Mouse (Mus musculus) kidney, embryonic 14.5 days (tissue): Measurements from ENCODE around the gene Mia2. TPM values are rescaled to one million over a fixed set of nuclear protein-coding genes. Genes with fewer than 3 reads are reported as not detected.
"Not testable (repeated sequence)": the region's sequence is repeated elsewhere in the genome, so short reads cannot be mapped to it uniquely, and the experiment has no call there.

ENCODE experiments used
- ATAC-seq: fragments of 200-750 bp; cut with Nextera tagmentation; 2 replicates; pipeline ENCODE4 v1.8.0; 2017; ENCODE audit warnings: moderate number of reproducible peaks, mild to moderate bottlenecking, moderate TSS enrichment, moderate library complexity; ENCODE audit not compliant: low FRiP score, low TSS enrichment
- H3K27ac ChIP-seq: fragments of 300-500 bp; sonication (generic); 2 replicates; pipeline ENCODE4 v1.5.1; 2014; ENCODE audit warnings: low read depth, mild to moderate bottlenecking, low read length, moderate library complexity, mixed read lengths
- H3K27me3 ChIP-seq: fragments of 300-500 bp; sonication (generic); 2 replicates; pipeline ENCODE4 v1.6.1; 2014; ENCODE audit warnings: mild to moderate bottlenecking, low read length; ENCODE audit not compliant: control insufficient read depth, insufficient read depth
- H3K36me3 ChIP-seq: fragments of 300-500 bp; sonication (generic); 2 replicates; pipeline ENCODE4 v1.6.1; 2014; ENCODE audit warnings: low read length, mixed read lengths; ENCODE audit not compliant: control insufficient read depth, insufficient read depth
- H3K4me1 ChIP-seq: fragments of 300-500 bp; sonication (generic); 2 replicates; pipeline ENCODE4 v1.6.1; 2014; ENCODE audit warnings: low read length, mixed read lengths; ENCODE audit not compliant: control insufficient read depth, insufficient read depth
- H3K4me2 ChIP-seq: fragments of 300-500 bp; sonication (generic); replicated peaks from 2 replicates; pipeline ENCODE4 v1.6.1; 2014; ENCODE audit warnings: low read depth, mild to moderate bottlenecking, low read length
- H3K4me3 ChIP-seq: fragments of 300-500 bp; sonication (generic); 2 replicates; pipeline ENCODE4 v1.5.1; 2014; ENCODE audit warnings: mild to moderate bottlenecking, low read length
- H3K9ac ChIP-seq: fragments of 300-500 bp; sonication (generic); 2 replicates; pipeline ENCODE4 v1.6.1; 2014; ENCODE audit warnings: low read depth, mild to moderate bottlenecking, low read length, moderate library complexity
- H3K9me3 ChIP-seq: fragments of 300-500 bp; sonication (generic); 2 replicates; pipeline ENCODE4 v1.6.1; 2016; ENCODE audit warnings: low read length; ENCODE audit not compliant: control insufficient read depth
- WGBS: fragments of 180-500 bp; shearing (Covaris S2); extraction: QIAGEN DNeasy Blood & Tissue Kit; methylation state at CpG from one replicate; pipeline ENCODE4 v1.1.7; 2014; 5-methylcytosine and 5-hydroxymethylcytosine counted together
- microRNA-seq: library from miRNA; unstranded; fragments of <30 nt; microRNA quantifications from one replicate; pipeline ENCODE4, GENCODE M21; 2016
- polyA plus RNA-seq: library from polyadenylated mRNA; unstranded; fragments of >200 nt; fragmentation: Nextera tagmentation; extraction: Ambion mirVana; gene quantifications from 2 replicates; pipeline ENCODE4 v1.2.1, GENCODE M21; 2014

Mia2 gene
- polyA plus RNA-seq, 1 experiment from 2014 or later: 70.6 TPM

- no peak; the same call in 1 of the 2 replicates for ATAC-seq
- no peaks in the 10 kb centered on the region for H3K9me3 ChIP-seq
- under 1% methylated on average over 59 of the region's 69 CpGs for WGBS
- peaks cover 11% of the 10 kb centered on the region; the same call in 1 of the 2 replicates for H3K4me1 ChIP-seq
- peak overlapping the region; percentile 89 for H3K4me2 ChIP-seq
- H3K27ac ChIP-seq: peak overlapping the region; percentile 90
- peak overlapping the region; percentile 83 for H3K9ac ChIP-seq
- no peaks in the 10 kb centered on the region for H3K36me3 ChIP-seq
- H3K27me3 ChIP-seq: no peaks in the 10 kb centered on the region
- peak overlapping the region; percentile 93 for H3K4me3 ChIP-seq
Measured at GRCm38 (mm10) chr12:59218640-59219321, 123.2 kb downstream of the Mia2 start.

GRCm38 (mm10) chr12:59219325-59220225 is 124.0 kb downstream of the Mia2 start, which contains the start of gene Fbxo33:
Gene Fbxo33, minus strand, starts transcription at chr12:59219725.
- Histone ChIP-seq H3K4me3 (peak within 1 kb of the TSS; percentile 93), H3K36me3 (no peaks in the 10 kb centered on the region), H3K9ac (peak within 1 kb of the TSS; percentile 83), H3K4me2 (peak within 1 kb of the TSS; percentile 89), H3K27me3 (no peaks in the 10 kb centered on the region), H3K4me1 (peaks cover 11% of the 10 kb centered on the region; the same call in 1 of the 2 replicates), H3K9me3 (no peaks in the 10 kb centered on the region), H3K27ac (peak within 1 kb of the TSS; percentile 90)
- ATAC-seq: peak; percentile 99
- WGBS: under 1% methylated on average over 109 of the region's 109 CpGs

GRCm38 (mm10) chr12:59228401-59228800 is 132.8 kb downstream of the Mia2 start:
- H3K4me3 ChIP-seq: no peak overlapping the region
- no peaks in the 10 kb centered on the region for H3K36me3 ChIP-seq
- no peak overlapping the region for H3K9ac ChIP-seq
- H3K27ac ChIP-seq: no peak overlapping the region
- no peak for ATAC-seq
- H3K4me2 ChIP-seq: no peak overlapping the region
- 94% methylated on average over 5 of the region's 5 CpGs for WGBS
- no peaks in the 10 kb centered on the region for H3K4me1 ChIP-seq
- no peaks in the 10 kb centered on the region for H3K27me3 ChIP-seq
- H3K9me3 ChIP-seq: no peaks in the 10 kb centered on the region

GRCm38 (mm10) chr12:59238434-59238833 is 142.8 kb downstream of the Mia2 start:
- H3K27me3 ChIP-seq: no peaks in the 10 kb centered on the region
- H3K36me3 ChIP-seq: no peaks in the 10 kb centered on the region
- H3K4me1 ChIP-seq: no peaks in the 10 kb centered on the region
- 88% methylated on average over 5 of the region's 5 CpGs for WGBS
- no peaks in the 10 kb centered on the region for H3K9me3 ChIP-seq
- ATAC-seq: no peak
- no peak overlapping the region for H3K4me2 ChIP-seq
- H3K4me3 ChIP-seq: no peak overlapping the region
- no peak overlapping the region for H3K27ac ChIP-seq
- H3K9ac ChIP-seq: no peak overlapping the region

- not testable (repeated sequence) for H3K36me3 ChIP-seq, H3K27ac ChIP-seq
Measured at GRCm38 (mm10) chr12:59241031-59241430, 145.4 kb downstream of the Mia2 start.

More at GRCm38 (mm10) chr12:59241031-59241430, 145.4 kb downstream of the Mia2 start:
- not testable (repeated sequence) for H3K9me3 ChIP-seq, ATAC-seq, H3K4me3 ChIP-seq, H3K4me2 ChIP-seq, H3K9ac ChIP-seq, H3K27me3 ChIP-seq, H3K4me1 ChIP-seq
- 89% methylated on average over 8 of the region's 8 CpGs for WGBS

Small RNA genes within 50 kb of the gene (microRNA-seq; reads per million reads assigned to microRNA genes)
- not detected for gene Gm27284

Other genes starting within 250 kb of the Mia2 start
- gene Sec23a, start 83.8 kb upstream of the Mia2 start, polyA plus RNA-seq: 46.5 and 82.8 TPM in 2 replicates
- gene Gemin2, start 82.4 kb upstream of the Mia2 start, polyA plus RNA-seq: 28.1 and 29.7 TPM in 2 replicates
- 64.7 and 76.5 TPM in 2 replicates for gene Trappc6b, start 34.3 kb upstream of the Mia2 start, polyA plus RNA-seq
- 77.6 and 108 TPM in 2 replicates for gene Pnn, start 28.9 kb upstream of the Mia2 start, polyA plus RNA-seq
- gene Fbxo33, start 123.9 kb downstream of the Mia2 start, polyA plus RNA-seq: 14.0 TPM in 2 replicates